Mouse (Mus musculus): ENCODE results near the gene Jam3. TPM values are rescaled to one million over a fixed set of nuclear protein-coding genes. Genes with fewer than 3 reads are reported as not detected.
A peak's percentile ranks its signal among the peaks of the same experiment; 100 is the strongest.

Gene Jam3
- 1 to 10 TPM; 7.1 to 8.2 TPM for total RNA-seq (2021)
- long read RNA-seq, experiment 1, transcript Jam3-201 (9 exons, 1,942 nt), result major isoform, 5 of 6 reads
- long read RNA-seq, experiment 1, partial matches to known transcripts, result 0 of 6 reads
- long read RNA-seq, experiment 1, other reads (novel, unspliced or antisense), result 1 of 6 reads
- long read RNA-seq, experiment 2, partial matches to known transcripts, result 1 of 5 reads
- long read RNA-seq, experiment 2, other reads (novel, unspliced or antisense), result 1 of 5 reads

DNA sequence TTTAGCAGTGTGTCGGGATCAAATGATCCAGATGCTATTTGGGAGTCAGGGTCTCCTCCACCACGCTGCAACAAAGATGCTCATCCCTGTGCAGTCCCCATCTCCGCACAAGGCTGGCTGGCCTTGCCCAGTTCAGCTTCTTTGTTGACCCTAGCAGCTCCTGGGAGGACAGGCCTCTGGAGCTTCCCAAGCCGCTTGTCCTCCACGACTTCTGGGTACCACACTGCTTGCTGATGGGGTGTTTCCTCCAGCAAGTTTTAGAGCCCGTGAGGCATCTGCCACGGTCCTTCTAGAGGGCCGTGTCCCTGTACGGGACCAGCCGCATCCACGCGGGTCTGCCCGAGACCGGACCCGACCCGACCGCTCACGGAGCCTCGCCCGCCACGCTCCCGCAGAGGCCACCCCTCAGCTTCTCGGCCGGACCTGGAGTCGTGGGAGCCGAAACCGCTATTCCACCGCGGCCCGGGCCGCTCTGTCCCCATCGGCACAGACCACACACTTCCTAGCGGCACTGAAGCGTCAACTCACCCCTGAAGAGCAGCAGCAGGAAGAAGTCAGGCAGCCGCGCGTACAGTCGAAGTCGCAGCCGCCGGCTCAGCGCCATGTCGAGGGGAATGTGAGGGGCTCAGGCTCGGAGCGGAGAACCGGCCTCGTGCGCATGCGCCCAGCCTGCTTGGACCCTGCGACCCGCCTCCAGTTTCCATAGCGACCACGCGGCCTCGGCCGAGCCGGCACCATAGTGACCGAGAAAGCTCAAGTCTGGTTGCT lies at the start of gene Jam3:
Gene Jam3, minus strand, starts transcription at position 659 of the 768 bp plus-strand sequence.
- intact Hi-C loops (cut with DNase I), result no loop called here
- peak; percentile 83 to 86 for DNase-seq

GRCm38 (mm10) chr9:27204201-27204600 lies 49.0 kb upstream of the Jam3 start:
- intact Hi-C loops (cut with DNase I), result no loop called here
- DNase-seq, result no peak

DNA sequence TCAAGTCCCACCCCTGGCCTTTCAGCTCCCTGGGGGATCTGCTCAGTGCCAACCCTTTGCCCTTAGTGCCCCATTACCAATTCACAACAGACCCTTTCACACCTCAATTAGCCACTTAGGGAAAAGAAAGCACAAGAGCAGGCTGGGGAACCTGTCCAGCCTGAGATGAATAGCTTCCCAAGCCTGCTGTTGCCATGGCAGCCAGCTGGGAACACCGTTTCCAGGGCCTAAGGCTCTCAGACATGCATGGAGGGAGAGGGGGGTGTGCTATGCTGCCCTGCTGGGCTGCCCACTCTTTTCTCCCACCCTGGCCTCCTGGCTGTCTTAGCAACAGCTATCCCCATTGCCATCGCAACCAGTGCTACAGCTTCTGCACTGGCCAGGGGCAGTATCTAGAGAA lies 47.9 kb upstream of the Jam3 start:
- DNase-seq, result no peak
- intact Hi-C loops (cut with DNase I), result no loop called here

DNA sequence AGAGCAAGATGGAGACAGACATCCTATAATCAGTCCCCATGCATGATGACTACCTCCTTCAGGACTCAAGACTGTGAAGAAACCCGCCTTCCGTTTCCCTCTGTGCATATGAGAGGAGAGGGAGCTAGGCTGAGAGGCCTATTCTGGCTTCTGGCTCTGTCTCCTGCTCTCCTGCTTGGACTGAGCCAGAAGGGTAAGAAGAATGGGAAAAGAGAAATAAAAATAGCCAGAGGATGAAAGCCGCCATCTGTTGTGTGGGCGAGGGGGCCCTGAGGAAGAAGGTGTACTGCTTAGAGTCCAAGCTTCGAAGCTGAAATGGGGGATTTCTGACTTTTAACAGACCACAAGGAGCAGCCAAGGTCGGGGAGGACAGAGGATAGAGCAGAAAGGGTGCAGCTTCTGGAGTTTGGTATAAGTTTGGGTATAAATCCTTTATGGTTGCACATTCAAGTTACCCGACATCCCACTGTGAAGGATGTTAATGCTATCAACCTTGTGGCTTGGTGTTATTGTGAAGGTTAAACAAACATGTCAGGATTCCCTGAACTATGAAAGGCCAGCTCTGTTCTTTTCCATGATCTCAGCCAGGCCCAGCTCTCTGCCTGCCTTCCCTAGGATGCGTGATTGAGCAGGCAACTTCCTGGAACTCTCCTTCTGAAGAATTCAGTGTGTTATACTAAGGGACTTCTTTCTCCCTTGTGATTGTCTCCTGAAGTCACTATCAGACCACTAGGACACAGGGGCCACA lies 46.4 kb upstream of the Jam3 start:
- intact Hi-C loops (cut with DNase I), result no loop called here
- DNase-seq, result no peak

- DNase-seq, result no peak
- intact Hi-C loops (cut with DNase I), result no loop called here
Observed at GRCm38 (mm10) chr9:27193592-27194080, 38.4 kb upstream of the Jam3 start.

GRCm38 (mm10) chr9:27192761-27193591 lies 37.8 kb upstream of the Jam3 start:
- intact Hi-C loops (cut with DNase I), result no loop called here
- no peak for DNase-seq

GRCm38 (mm10) chr9:27192001-27192760 lies 37.0 kb upstream of the Jam3 start:
- intact Hi-C loops (cut with DNase I), result no loop called here
- peak; percentile 80 to 90 for DNase-seq

DNA sequence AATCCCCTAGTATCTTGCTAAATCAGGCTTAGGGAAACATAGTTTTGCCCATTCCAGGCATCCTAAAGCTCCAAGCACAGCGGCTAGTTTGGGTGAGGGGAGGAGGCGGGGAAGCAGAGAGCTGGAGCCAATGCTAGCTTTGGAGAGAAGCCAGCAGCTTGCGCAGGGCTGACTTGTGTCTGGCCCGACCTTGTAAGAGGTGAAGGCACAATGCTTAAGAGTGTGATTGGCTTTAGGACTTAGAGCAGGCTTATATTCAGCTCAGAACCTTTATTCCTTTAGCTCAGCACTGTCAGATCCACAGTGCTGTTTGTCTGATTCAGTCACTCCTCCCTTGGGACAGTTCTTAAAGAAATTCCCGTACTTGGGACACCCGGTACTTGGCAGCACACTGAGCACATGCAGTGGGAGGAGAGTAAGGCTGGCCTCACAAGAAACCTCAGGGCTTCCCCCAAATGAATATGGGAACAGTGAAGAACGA lies 36.3 kb upstream of the Jam3 start:
- intact Hi-C loops (cut with DNase I), result no loop called here
- peak; percentile 30 to 39 for DNase-seq

GRCm38 (mm10) chr9:27190461-27190860 lies 35.2 kb upstream of the Jam3 start:
- no peak for DNase-seq
- intact Hi-C loops (cut with DNase I), result no loop called here

- peak in 1 of 2 experiments; percentile 35 for DNase-seq
Observed at GRCm38 (mm10) chr9:27189306-27189705, 34.1 kb upstream of the Jam3 start.

GRCm38 (mm10) chr9:27188677-27189241 lies 33.5 kb upstream of the Jam3 start:
- DNase-seq, result no peak
- intact Hi-C loops (cut with DNase I), result no loop called here

More at GRCm38 (mm10) chr9:27189306-27189705, 34.1 kb upstream of the Jam3 start:
- intact Hi-C loops (cut with DNase I), result no loop called here

DNA sequence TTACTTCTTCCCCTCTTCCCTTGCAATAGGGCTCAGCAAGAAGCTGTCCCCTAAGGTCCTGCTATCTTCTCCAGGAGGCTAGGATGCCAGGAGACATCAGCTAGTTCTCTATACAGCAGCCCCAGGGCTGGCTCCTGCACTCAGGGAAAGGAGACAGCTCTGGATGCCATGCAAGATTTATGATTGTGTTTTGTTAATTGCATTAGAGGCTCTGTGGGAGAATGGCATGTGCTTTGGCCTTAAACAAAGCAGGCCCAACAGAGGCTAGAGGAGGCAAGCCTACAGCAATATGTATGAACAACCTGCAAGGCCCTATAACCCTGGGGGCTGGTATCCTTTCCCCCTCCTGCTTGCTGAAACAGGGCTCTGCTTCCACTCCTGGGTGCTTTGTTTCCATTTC lies 30.6 kb upstream of the Jam3 start:
- no peak for DNase-seq
- intact Hi-C loops (cut with DNase I), result no loop called here

- intact Hi-C loops (cut with DNase I), result no loop called here
- no peak for DNase-seq
Observed at GRCm38 (mm10) chr9:27182087-27182486, 26.9 kb upstream of the Jam3 start.

- DNase-seq, result no peak
- intact Hi-C loops (cut with DNase I), result no loop called here
Observed at GRCm38 (mm10) chr9:27180492-27180891, 25.3 kb upstream of the Jam3 start.

DNA sequence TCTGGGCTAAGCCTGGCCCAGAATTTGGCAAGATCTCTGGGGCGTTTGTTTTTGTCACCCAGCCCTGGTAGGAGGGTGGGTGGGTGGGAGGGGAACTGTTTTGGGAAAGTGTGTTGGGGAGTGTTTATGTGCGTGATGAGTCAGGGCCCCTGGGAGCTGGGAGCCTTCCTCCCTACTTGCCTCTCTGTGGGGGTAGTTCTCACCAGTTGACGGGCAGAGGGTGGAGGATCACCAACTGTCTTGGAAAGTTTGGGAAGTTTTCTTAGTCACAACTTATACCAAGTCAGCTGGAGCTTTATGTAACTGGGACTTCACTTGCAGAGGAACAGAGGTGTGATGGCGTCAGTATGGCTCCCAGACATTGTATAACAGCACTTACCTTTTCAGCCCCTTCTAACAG lies 23.7 kb upstream of the Jam3 start:
- intact Hi-C loops (cut with DNase I), result loop anchor here (5.0 kb wide), 2 partner anchors 108 to 148 kb away; no protein-coding TSS in a partner anchor
- no peak for DNase-seq

GRCm38 (mm10) chr9:27176154-27176553 lies 20.9 kb upstream of the Jam3 start:
- intact Hi-C loops (cut with DNase I), result loop anchor here (2.0 to 5.0 kb wide), 3 partner anchors 69 to 151 kb away; no protein-coding TSS in a partner anchor
- DNase-seq, result peak in 1 of 2 experiments; percentile 19

- intact Hi-C loops (cut with DNase I), result loop anchor here (2.0 to 5.0 kb wide), 3 partner anchors 69 to 152 kb away; no protein-coding TSS in a partner anchor
Observed at GRCm38 (mm10) chr9:27175682-27176081, 20.5 kb upstream of the Jam3 start.

GRCm38 (mm10) chr9:27175241-27175640 lies 20.0 kb upstream of the Jam3 start:
- DNase-seq, result no peak
- intact Hi-C loops (cut with DNase I), result loop anchor here (5.0 kb wide), 2 partner anchors 112 to 152 kb away; no protein-coding TSS in a partner anchor

More at GRCm38 (mm10) chr9:27175682-27176081, 20.5 kb upstream of the Jam3 start:
- DNase-seq, result no peak

DNA sequence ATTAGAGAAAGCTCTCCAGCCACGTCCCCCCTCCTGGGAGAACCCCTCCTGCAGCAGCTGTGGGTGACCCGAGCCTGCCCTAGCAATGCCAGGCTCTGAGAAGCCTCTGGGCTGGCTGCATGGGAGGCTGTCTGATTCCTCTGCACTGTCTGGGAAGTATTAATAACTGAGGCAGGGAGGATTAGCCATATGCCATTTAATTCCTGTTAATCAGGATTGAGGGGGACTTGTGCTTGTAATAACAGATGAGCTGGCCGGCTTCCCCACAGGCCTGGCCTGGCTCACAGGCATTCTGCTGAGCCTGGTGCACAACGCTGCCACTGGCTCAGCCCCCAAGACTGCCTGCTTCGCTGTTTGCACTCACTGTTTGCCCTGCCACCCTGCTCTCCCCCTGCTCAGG lies 18.9 kb upstream of the Jam3 start:
- intact Hi-C loops (cut with DNase I), result no loop called here
- DNase-seq, result no peak
